ENCODE assay signal across 28 mouse cellular contexts in genomic region chr11:61029116-61029740, GRCm38 (mm10). TPM values are rescaled to one million over a fixed set of nuclear protein-coding genes. Genes with fewer than 3 reads are reported as not detected.
DNase-seq lines count a peak whose midpoint lies in the region; ATAC-seq and TF ChIP-seq lines count a peak whose summit lies in the region.
"Had no signal": no experiment of that assay in that cellular context is flagged by ENCODE, and none has a peak within 500 bp of the region (broad histone marks: within the 10 kb centered on the region; RNA-seq: fewer than 3 reads in every experiment).

No protein-coding gene starts in this region.

- TF ChIP-seq CTCF in left cerebral cortex, adult 2 months (IDR thresholded peaks at IDR 0.05), result no peak

- peak; percentile 66 for DNase-seq in MN1 (ENCODE audit: low spot score)
- DNase-seq in cerebellum, adult 18-20 months, result peak; percentile 59
- DNase-seq in cerebellum, postnatal 25 days, result peak; percentile 64 to 76
- DNase-seq in left cerebral cortex, adult 2 months (ENCODE audit: extremely low spot score in 1 of 2, low spot score in 2 of 2), result no peak
- no peak for DNase-seq in adrenal gland, postnatal 4 days (ENCODE audit: low spot score in 2 of 2)
- DNase-seq: adrenal gland, adult 8-10 months; B cell, adult 2 months; embryo, embryonic 11 days; gastrocnemius, adult 2 months; heart, postnatal 4 days; kidney, adult 9 months; kidney, postnatal 14 days; liver, postnatal 0 days; lung, postnatal 36 days; retina, postnatal 1 day; right cerebral cortex, postnatal 14 days had no signal

- intact Hi-C loops in left cerebral cortex, adult 2 months (cut with DNase I), result no loop called here

- no peak overlapping the region for H3K27ac ChIP-seq in left cerebral cortex, adult 2 months
- H3K27ac ChIP-seq: embryonic facial prominence, embryonic 12.5 days; hindbrain, embryonic 13.5 days; liver, embryonic 12.5 days; midbrain, embryonic 13.5 days; neural tube, embryonic 15.5 days; stomach, embryonic 15.5 days had no signal

- no peak overlapping the region for H3K4me3 ChIP-seq in left cerebral cortex, adult 2 months
- H3K4me3 ChIP-seq: embryonic facial prominence, embryonic 12.5 days; gastrocnemius, adult 2 months; heart, embryonic 10.5 days; heart, embryonic 15.5 days; hindbrain, embryonic 13.5 days; liver, embryonic 12.5 days; midbrain, embryonic 13.5 days; neural tube, embryonic 15.5 days; stomach, embryonic 15.5 days had no signal

- 0 out of 2 replicates have a peak, but pooled peaks have one; percentile 14 for ATAC-seq in megakaryocyte, adult 5-6 weeks (ENCODE audit: poor library complexity, severe bottlenecking)
- ATAC-seq: forebrain, embryonic 14.5 days; intestine, postnatal 0 days; liver, embryonic 12.5 days; liver, postnatal 0 days; midbrain, embryonic 13.5 days had no signal

RNA-seq across cellular contexts. Expression of gene Kcnj12, which starts 6.9 kb away (rescaled TPM):
- total RNA-seq in megakaryocyte, adult 5-6 weeks (2015), result not detected in 2 replicates
- not detected in 2 replicates for total RNA-seq in megakaryocyte, adult 5-6 weeks (2017)
- total RNA-seq in left cerebral cortex, adult 2 months (2021), result 10 to 100 TPM; 19.0 to 19.2 TPM
- 1 to 10 TPM; 3.5 to 3.6 TPM for total RNA-seq in adrenal gland, postnatal 4 days (2021)
- total RNA-seq: megakaryocyte-erythroid progenitor cell, adult 5-6 weeks had no signal

Comparison
In these comparisons a context has a peak if more than half of its experiments do, and no peak if none do; other contexts are left out.
1. DNase-seq: peak in MN1 (single experiment), cerebellum, adult 18-20 months (2 of 2) and cerebellum, postnatal 25 days (2 of 2); none in left cerebral cortex, adult 2 months (0 of 2) and adrenal gland, postnatal 4 days (0 of 2).
2. RNA of gene Kcnj12, which starts 6.9 kb away (total RNA-seq): 19.0 to 19.2 TPM in left cerebral cortex, adult 2 months and 3.5 to 3.6 TPM in adrenal gland, postnatal 4 days; not detected in megakaryocyte, adult 5-6 weeks; every median in the first group is over 4 times any median in the second.